Mouse (Mus musculus) adrenal gland, postnatal 0 days (tissue): ENCODE results near the gene Inava. TPM values are rescaled to one million over a fixed set of nuclear protein-coding genes. Genes with fewer than 3 reads are reported as not detected.

Experiments used
- polyA plus RNA-seq: library from polyadenylated mRNA; unstranded; fragments of >200 nt; fragmentation: Nextera tagmentation; extraction: Ambion mirVana; gene quantifications from 2 replicates; pipeline ENCODE4 v1.2.1, GENCODE M21; 2015

Inava gene
- polyA plus RNA-seq, result 0.11 and 0.76 TPM in 2 replicates

DNA sequence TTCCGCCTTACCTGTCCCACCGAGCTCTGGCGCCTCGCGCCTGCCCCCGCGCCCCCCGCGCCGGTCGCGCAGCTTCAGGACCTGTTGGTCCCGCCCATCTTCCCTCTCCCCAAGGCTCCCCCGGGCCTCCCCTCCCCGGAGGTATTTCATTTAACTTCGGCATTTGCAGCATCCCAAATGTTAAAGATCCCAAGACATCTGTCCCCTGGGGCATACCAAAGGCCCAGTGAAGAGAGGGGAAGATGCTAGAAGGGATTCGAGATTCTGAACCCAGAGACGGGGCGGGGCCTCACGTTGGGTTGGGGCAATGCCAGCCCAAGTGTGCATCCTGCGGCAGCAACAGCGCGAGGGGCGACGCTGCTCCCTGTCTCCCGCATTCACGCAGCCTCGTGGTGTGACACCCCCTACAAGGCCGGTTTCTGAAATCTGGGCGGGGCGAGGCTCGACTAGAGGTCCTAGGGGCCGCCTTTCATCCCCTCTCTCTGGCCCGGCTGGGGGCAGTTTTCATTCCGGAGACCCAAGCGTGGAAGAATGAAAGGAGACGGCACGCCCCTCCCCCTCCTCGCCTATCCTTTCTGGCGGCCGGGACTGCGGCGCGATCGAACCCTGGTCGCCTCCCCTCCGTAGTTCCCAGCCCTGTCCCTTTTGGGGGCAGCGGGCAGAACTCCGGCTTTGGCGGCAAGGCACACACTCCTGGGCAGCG is at the start of gene Inava:
Gene Inava, minus strand, starts transcription at position 373 of the 703 bp plus-strand sequence.

DNA sequence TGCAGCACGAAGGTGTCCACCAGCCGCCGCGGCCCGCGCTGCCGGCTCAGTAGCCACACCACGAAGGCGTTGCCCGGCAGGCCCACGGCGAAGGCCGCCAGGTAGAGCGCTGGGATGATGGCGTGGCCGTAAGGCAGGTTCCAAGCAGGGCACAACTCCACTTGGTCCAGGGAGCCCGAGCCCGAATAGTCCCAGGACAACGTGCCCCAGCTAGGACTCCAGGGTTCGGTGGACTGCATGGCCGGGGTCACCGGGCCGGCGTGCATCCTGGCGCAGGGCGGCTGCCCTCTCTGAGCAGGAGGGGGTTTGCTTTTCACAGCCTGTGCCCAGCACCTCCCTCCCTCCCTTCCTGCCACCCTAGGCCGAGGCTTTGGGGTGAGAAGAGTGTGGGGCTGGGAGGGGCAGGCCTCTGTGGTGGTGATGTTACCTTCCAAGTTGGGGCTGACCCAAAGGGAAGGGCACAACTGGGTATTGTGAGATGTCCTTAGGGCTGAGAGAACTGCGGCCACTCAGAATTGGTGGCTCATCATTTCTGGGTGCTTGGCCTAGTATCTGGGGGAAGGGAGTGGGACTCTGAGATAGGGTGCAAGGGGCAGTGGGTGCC is 26.7 kb upstream of the Inava start, which contains the start of gene Gpr25:
Gene Gpr25, minus strand, starts transcription at position 239 of the 604 bp plus-strand sequence.

DNA sequence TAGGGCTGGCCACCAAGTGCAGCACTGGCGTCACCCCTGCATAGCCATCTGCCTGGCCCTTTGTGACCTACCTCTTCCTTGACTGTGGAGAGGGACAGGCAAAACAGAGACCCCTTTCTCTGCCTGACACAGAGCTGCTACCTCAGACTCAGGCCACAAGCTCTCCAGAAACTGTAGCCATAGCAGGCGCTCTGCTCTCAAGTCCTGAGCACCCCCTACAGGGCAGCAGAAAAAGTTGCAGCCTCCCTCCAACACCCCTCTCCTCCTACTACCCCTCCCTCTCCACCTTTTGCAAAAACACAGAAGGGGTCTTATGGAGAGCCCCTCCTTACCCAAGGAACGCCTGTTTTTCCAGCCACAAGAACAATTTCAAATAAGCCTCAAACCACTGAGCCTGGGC is 21.3 kb downstream of the Inava start, which contains the start of gene Mroh3:
Gene Mroh3, minus strand, starts transcription at position 26 of the 400 bp plus-strand sequence.

Other genes starting within 250 kb of the Inava start
- gene Igfn1, start 227.9 kb downstream of the Inava start, polyA plus RNA-seq, result 0.14 and 0.20 TPM in 2 replicates
- gene Tmem9, start 226.1 kb downstream of the Inava start, polyA plus RNA-seq, result 178 and 195 TPM in 2 replicates
- gene Ascl5, start 183.5 kb downstream of the Inava start, polyA plus RNA-seq, result not detected in 2 replicates
- gene Cacna1s, start 181.5 kb downstream of the Inava start, polyA plus RNA-seq, result 0.09 and 1.3 TPM in 2 replicates
- gene Kif21b, start 102.9 kb downstream of the Inava start, polyA plus RNA-seq, result 0.54 and 0.90 TPM in 2 replicates
- not detected in 2 replicates for gene Mroh3, start 21.4 kb downstream of the Inava start, polyA plus RNA-seq
- gene Gpr25, start 26.6 kb upstream of the Inava start, polyA plus RNA-seq, result not detected in 2 replicates
- 6.5 and 6.8 TPM in 2 replicates for gene Camsap2, start 111.8 kb upstream of the Inava start, polyA plus RNA-seq
- gene Ddx59, start 181.0 kb upstream of the Inava start, polyA plus RNA-seq, result 8.1 and 13.2 TPM in 2 replicates
- gene Kif14, start 232.1 kb upstream of the Inava start, polyA plus RNA-seq, result 1.1 and 1.2 TPM in 2 replicates